Mouse (Mus musculus) midbrain, embryonic 15.5 days (tissue): ENCODE results near the gene 4933427D14Rik. TPM values are rescaled to one million over a fixed set of nuclear protein-coding genes. Genes with fewer than 3 reads are reported as not detected.
"Not testable (repeated sequence)": the region's sequence is repeated elsewhere in the genome, so short reads cannot be mapped to it uniquely, and the experiment has no call there.

Source experiments
- ATAC-seq: fragments of 200-750 bp; cut with Nextera tagmentation; replicated peaks from 2 replicates; pipeline ENCODE4 v1.8.0; 2017; ENCODE audit warnings: moderate TSS enrichment
- H3K27ac ChIP-seq: fragments of 300-500 bp; sonication (generic); 2 replicates; pipeline ENCODE4 v1.5.1; 2015; ENCODE audit warnings: mild to moderate bottlenecking, inconsistent platforms
- H3K27me3 ChIP-seq: fragments of 300-500 bp; sonication (generic); replicated peaks from 2 replicates; pipeline ENCODE4 v1.6.1; 2015; ENCODE audit warnings: inconsistent platforms
- H3K36me3 ChIP-seq: fragments of 300-500 bp; sonication (generic); replicated peaks from 2 replicates; pipeline ENCODE4 v1.6.1; 2015; ENCODE audit warnings: inconsistent platforms
- H3K4me1 ChIP-seq: fragments of 300-500 bp; sonication (generic); 2 replicates; pipeline ENCODE4 v1.6.1; 2015; ENCODE audit warnings: inconsistent platforms
- H3K4me2 ChIP-seq: fragments of 300-500 bp; sonication (generic); 2 replicates; pipeline ENCODE4 v1.6.1; 2015; ENCODE audit warnings: inconsistent platforms, mild to moderate bottlenecking, moderate library complexity
- H3K4me3 ChIP-seq: fragments of 300-500 bp; sonication (generic); 2 replicates; pipeline ENCODE4 v1.5.1; 2015; ENCODE audit warnings: mild to moderate bottlenecking, inconsistent platforms
- H3K9ac ChIP-seq: fragments of 300-500 bp; sonication (generic); 2 replicates; pipeline ENCODE4 v1.6.1; 2015; ENCODE audit warnings: mild to moderate bottlenecking, inconsistent platforms
- H3K9me3 ChIP-seq: fragments of 300-500 bp; sonication (generic); 2 replicates; pipeline ENCODE4 v1.6.1; 2016; ENCODE audit warnings: inconsistent platforms
- WGBS: fragments of 180-500 bp; shearing (Covaris S2); methylation state at CpG from one replicate; pipeline ENCODE4 v1.1.7; 2015; ENCODE audit warnings: mixed read lengths; 5-methylcytosine and 5-hydroxymethylcytosine counted together
- polyA plus RNA-seq: library from polyadenylated mRNA; unstranded; fragments of >200 nt; fragmentation: Nextera tagmentation; extraction: Ambion mirVana; gene quantifications from 2 replicates; pipeline ENCODE4 v1.2.1, GENCODE M21; 2015

Gene 4933427D14Rik
- polyA plus RNA-seq, 1 experiment from 2014 or later, result 26.0 TPM

GRCm38 (mm10) chr11:72184252-72184651, 23.0 kb downstream of the 4933427D14Rik start:
- no peak for ATAC-seq
- Histone ChIP-seq H3K9ac (no peak overlapping the region), H3K4me3 (no peak overlapping the region), H3K4me1 (no peaks in the 10 kb centered on the region), H3K9me3 (no peaks in the 10 kb centered on the region), H3K36me3 (peaks cover 20% of the 10 kb centered on the region), H3K4me2 (no peak overlapping the region), H3K27ac (no peak overlapping the region), H3K27me3 (no peaks in the 10 kb centered on the region)
- WGBS, result 88% methylated on average over 4 of the region's 4 CpGs

GRCm38 (mm10) chr11:72181136-72181535, 26.1 kb downstream of the 4933427D14Rik start:
- no peak for ATAC-seq
- Histone ChIP-seq H3K9ac (no peak overlapping the region), H3K4me2 (no peak overlapping the region), H3K9me3 (no peaks in the 10 kb centered on the region), H3K36me3 (peaks cover 18% of the 10 kb centered on the region), H3K27ac (no peak overlapping the region), H3K4me3 (no peak overlapping the region), H3K27me3 (no peaks in the 10 kb centered on the region), H3K4me1 (no peaks in the 10 kb centered on the region)
- 96% methylated on average over 4 of the region's 4 CpGs for WGBS

- Histone ChIP-seq H3K9me3 (no peaks in the 10 kb centered on the region), H3K27ac (no peak overlapping the region), H3K4me2 (no peak overlapping the region), H3K27me3 (no peaks in the 10 kb centered on the region), H3K4me1 (no peaks in the 10 kb centered on the region), H3K4me3 (no peak overlapping the region), H3K36me3 (peaks cover 24% of the 10 kb centered on the region), H3K9ac (no peak overlapping the region)
- no peak for ATAC-seq
- 90% methylated on average over 5 of the region's 5 CpGs for whole genome bisulfite sequencing
These were observed 26.7 kb downstream of the 4933427D14Rik start for GRCm38 (mm10) chr11:72180556-72180955.

- H3K9ac ChIP-seq, result no peak overlapping the region
- H3K9me3 ChIP-seq, result no peaks in the 10 kb centered on the region
- H3K4me2 ChIP-seq, result no peak overlapping the region
- no peak overlapping the region for H3K27ac ChIP-seq
- no peaks in the 10 kb centered on the region for H3K4me1 ChIP-seq
- no peak overlapping the region for H3K4me3 ChIP-seq
- no peak for ATAC-seq
- peaks cover 41% of the 10 kb centered on the region for H3K36me3 ChIP-seq
- no peaks in the 10 kb centered on the region for H3K27me3 ChIP-seq
- WGBS, result 21% methylated on average over 3 of the region's 3 CpGs
These were observed 30.7 kb downstream of the 4933427D14Rik start for GRCm38 (mm10) chr11:72176553-72176952.

- no peak overlapping the region for H3K4me2 ChIP-seq
- ATAC-seq, result no peak
- no peak overlapping the region for H3K9ac ChIP-seq
- H3K27me3 ChIP-seq, result no peaks in the 10 kb centered on the region
- H3K4me1 ChIP-seq, result no peaks in the 10 kb centered on the region
- WGBS, result 72% methylated on average over 5 of the region's 5 CpGs
- peaks cover 41% of the 10 kb centered on the region for H3K36me3 ChIP-seq
- H3K9me3 ChIP-seq, result no peaks in the 10 kb centered on the region
- H3K4me3 ChIP-seq, result no peak overlapping the region
- H3K27ac ChIP-seq, result no peak overlapping the region
These were observed 31.3 kb downstream of the 4933427D14Rik start for GRCm38 (mm10) chr11:72175966-72176365.

GRCm38 (mm10) chr11:72174721-72175120, 32.5 kb downstream of the 4933427D14Rik start:
- H3K4me2 ChIP-seq, result no peak overlapping the region
- 96% methylated on average over 6 of the region's 6 CpGs for WGBS
- H3K27me3 ChIP-seq, result no peaks in the 10 kb centered on the region
- no peak overlapping the region for H3K9ac ChIP-seq
- no peak overlapping the region for H3K27ac ChIP-seq
- no peak for ATAC-seq
- no peaks in the 10 kb centered on the region for H3K4me1 ChIP-seq
- no peaks in the 10 kb centered on the region for H3K9me3 ChIP-seq
- peaks cover 38% of the 10 kb centered on the region for H3K36me3 ChIP-seq
- H3K4me3 ChIP-seq, result no peak overlapping the region

- Histone ChIP-seq H3K36me3 (peaks cover 41% of the 10 kb centered on the region), H3K9ac (no peak overlapping the region), H3K4me1 (no peaks in the 10 kb centered on the region), H3K27ac (no peak overlapping the region), H3K27me3 (no peaks in the 10 kb centered on the region), H3K4me3 (no peak overlapping the region), H3K9me3 (no peaks in the 10 kb centered on the region), H3K4me2 (no peak overlapping the region)
- 91% methylated on average over 5 of the region's 5 CpGs for WGBS
- ATAC-seq, result no peak
These were observed 33.8 kb downstream of the 4933427D14Rik start for GRCm38 (mm10) chr11:72173506-72173905.

GRCm38 (mm10) chr11:72171906-72172305, 35.4 kb downstream of the 4933427D14Rik start:
- not testable (repeated sequence) for H3K27me3 ChIP-seq, H3K4me1 ChIP-seq
- H3K36me3 ChIP-seq, result peaks cover 43% of the 10 kb centered on the region

GRCm38 (mm10) chr11:72169871-72170270, 37.4 kb downstream of the 4933427D14Rik start:
- Histone ChIP-seq H3K9ac (no peak overlapping the region), H3K27me3 (no peaks in the 10 kb centered on the region), H3K9me3 (no peaks in the 10 kb centered on the region), H3K4me1 (no peaks in the 10 kb centered on the region), H3K36me3 (peaks cover 48% of the 10 kb centered on the region), H3K4me2 (no peak overlapping the region), H3K27ac (no peak overlapping the region), H3K4me3 (no peak overlapping the region)
- WGBS, result 88% methylated on average over 4 of the region's 4 CpGs
- ATAC-seq, result no peak

More at GRCm38 (mm10) chr11:72171906-72172305, 35.4 kb downstream of the 4933427D14Rik start:
- H3K4me3 ChIP-seq, ATAC-seq, H3K4me2 ChIP-seq, H3K9me3 ChIP-seq, H3K27ac ChIP-seq, H3K9ac ChIP-seq: not testable (repeated sequence)
- WGBS, result 90% methylated on average over 4 of the region's 4 CpGs

- Histone ChIP-seq H3K9me3 (no peaks in the 10 kb centered on the region), H3K27me3 (no peaks in the 10 kb centered on the region), H3K4me1 (no peaks in the 10 kb centered on the region), H3K27ac (no peak overlapping the region), H3K4me3 (no peak overlapping the region), H3K9ac (no peak overlapping the region), H3K4me2 (no peak overlapping the region), H3K36me3 (peaks cover 53% of the 10 kb centered on the region)
- WGBS, result 98% methylated on average over 2 of the region's 2 CpGs
- no peak for ATAC-seq
These were observed 44.1 kb downstream of the 4933427D14Rik start for GRCm38 (mm10) chr11:72163198-72163597.

GRCm38 (mm10) chr11:72156624-72157023, 50.6 kb downstream of the 4933427D14Rik start:
- no peak overlapping the region for H3K9ac ChIP-seq
- no peak overlapping the region for H3K27ac ChIP-seq
- H3K36me3 ChIP-seq, result peaks cover 15% of the 10 kb centered on the region; the same call in 1 of the 2 replicates
- WGBS, result 76% methylated on average over 2 of the region's 2 CpGs
- ATAC-seq, result no peak
- H3K4me1 ChIP-seq, result peaks cover 13% of the 10 kb centered on the region
- H3K4me2 ChIP-seq, result no peak overlapping the region
- no peak overlapping the region for H3K4me3 ChIP-seq
- no peaks in the 10 kb centered on the region for H3K9me3 ChIP-seq
- H3K27me3 ChIP-seq, result no peaks in the 10 kb centered on the region

GRCm38 (mm10) chr11:72155981-72156428, 51.3 kb downstream of the 4933427D14Rik start:
- no peak overlapping the region for H3K9ac ChIP-seq
- no peaks in the 10 kb centered on the region for H3K9me3 ChIP-seq
- H3K27me3 ChIP-seq, result no peaks in the 10 kb centered on the region
- peaks cover 15% of the 10 kb centered on the region; the same call in 1 of the 2 replicates for H3K36me3 ChIP-seq
- no peak overlapping the region for H3K4me3 ChIP-seq
- 75% methylated on average over 4 of the region's 4 CpGs for WGBS
- no peak overlapping the region for H3K4me2 ChIP-seq
- H3K4me1 ChIP-seq, result peaks cover 13% of the 10 kb centered on the region
- no peak for ATAC-seq
- no peak overlapping the region for H3K27ac ChIP-seq

- Histone ChIP-seq H3K4me1 (peaks cover 13% of the 10 kb centered on the region), H3K4me2 (no peak overlapping the region), H3K27me3 (no peaks in the 10 kb centered on the region), H3K9ac (no peak overlapping the region), H3K36me3 (peaks cover 15% of the 10 kb centered on the region; the same call in 1 of the 2 replicates), H3K4me3 (no peak overlapping the region), H3K9me3 (no peaks in the 10 kb centered on the region), H3K27ac (peak overlapping the region; percentile 59)
- no peak for ATAC-seq
- WGBS, result 51% methylated on average over 11 of the region's 11 CpGs
These were observed 51.9 kb downstream of the 4933427D14Rik start for GRCm38 (mm10) chr11:72155186-72155980.
